Mouse (Mus musculus): ENCODE measurements around the gene Mtch1. TPM values are rescaled to one million over a fixed set of nuclear protein-coding genes. Genes with fewer than 3 reads are reported as not detected.

Mtch1 gene
- polyA plus RNA-seq, 1 experiment from 2014 or later, result 143 TPM

DNA sequence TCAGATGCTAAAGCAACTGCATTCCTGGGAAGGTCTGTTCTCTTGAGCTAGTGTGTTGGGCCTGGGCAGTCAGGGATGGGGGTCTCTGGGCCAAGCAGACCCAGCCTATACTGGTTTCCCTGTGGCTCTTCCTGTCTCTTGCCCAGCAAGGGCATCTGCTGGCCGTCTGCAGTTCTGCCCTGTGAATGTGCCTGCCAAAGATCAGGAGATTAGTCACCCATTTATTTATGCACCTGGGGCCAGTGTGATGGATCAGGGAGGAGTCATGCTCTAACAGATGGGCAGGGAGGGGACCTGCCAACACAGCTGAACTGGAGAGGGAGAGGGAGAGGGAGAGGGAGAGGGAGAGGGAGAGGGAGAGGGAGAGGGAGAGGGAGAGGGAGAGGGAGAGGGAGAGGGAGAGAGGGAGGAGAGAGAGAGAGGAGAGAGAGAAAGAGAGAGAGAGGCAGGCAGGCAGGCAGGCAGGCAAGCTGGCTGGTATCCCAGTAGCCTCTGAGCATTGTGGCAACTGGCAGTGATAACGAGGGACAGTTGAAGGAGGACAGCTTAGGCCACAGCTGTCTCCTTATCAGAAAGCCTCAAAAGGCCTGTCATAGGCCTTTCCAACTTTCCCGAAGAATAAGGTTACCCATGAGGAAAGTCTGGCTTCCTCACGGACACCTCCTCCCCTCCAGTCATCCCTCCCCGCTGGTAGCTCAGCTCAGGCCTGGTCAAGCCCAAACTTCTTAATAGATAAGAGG, 16.9 kb downstream of the Mtch1 start:
- Histone ChIP-seq H3K36me3 (ENCODE audit: control insufficient read depth, insufficient read depth) (peaks cover 38% of the 10 kb centered on the region), H3K4me1 (replicated peaks; ENCODE audit: control insufficient read depth, insufficient read depth, low read length) (no peaks in the 10 kb centered on the region), H3K4me2 (replicated peaks; ENCODE audit: low read depth) (no peak overlapping the region), H3K27me3 (replicated peaks; ENCODE audit: control insufficient read depth, insufficient read depth, low read length) (no peaks in the 10 kb centered on the region; the same call in 1 of the 2 replicates), H3K4me3 (ENCODE audit: low read depth, low read length) (no peak overlapping the region), H3K9me3 (ENCODE audit: control insufficient read depth) (no peaks in the 10 kb centered on the region), H3K9ac (ENCODE audit: low read depth, low read length) (no peak overlapping the region), H3K27ac (ENCODE audit: low read depth, low read length) (no peak overlapping the region)
- WGBS, result 28% methylated on average over 5 of the region's 5 CpGs
- ATAC-seq, result 0 out of 2 replicates have a peak, but pooled peaks have one; percentile 28
- peak; percentile 20 for TF ChIP-seq CTCF (IDR thresholded peaks at IDR 0.05; ENCODE audit: low read depth)

DNA sequence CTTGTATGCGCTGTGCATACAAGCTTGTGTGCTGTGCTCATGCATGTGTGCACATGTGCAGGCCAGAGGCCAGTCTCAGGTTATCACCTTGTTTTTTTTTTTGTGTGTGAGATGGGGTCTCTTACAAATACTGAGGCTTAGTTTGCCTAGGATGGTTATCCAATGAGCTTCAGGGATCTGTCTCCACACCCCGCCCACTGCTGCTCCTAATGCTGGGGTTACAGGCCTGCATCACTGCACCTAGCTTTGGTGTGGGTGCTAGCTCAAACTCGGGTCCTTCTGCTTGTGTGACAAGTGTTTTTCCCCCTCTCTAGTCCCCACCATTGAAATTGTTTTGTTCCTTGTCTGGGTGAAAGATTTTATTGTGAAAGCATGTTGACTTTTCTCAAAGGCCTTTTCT, 17.5 kb downstream of the Mtch1 start:
- H3K9ac ChIP-seq (ENCODE audit: low read depth, low read length), result no peak overlapping the region
- H3K4me3 ChIP-seq (ENCODE audit: low read depth, low read length), result no peak overlapping the region
- WGBS, result 82% methylated on average over 3 of the region's 3 CpGs
- no peak overlapping the region for H3K4me2 ChIP-seq (replicated peaks; ENCODE audit: low read depth)
- H3K36me3 ChIP-seq (ENCODE audit: control insufficient read depth, insufficient read depth), result peaks cover 32% of the 10 kb centered on the region
- H3K9me3 ChIP-seq (ENCODE audit: control insufficient read depth), result no peaks in the 10 kb centered on the region
- H3K4me1 ChIP-seq (replicated peaks; ENCODE audit: control insufficient read depth, insufficient read depth, low read length), result no peaks in the 10 kb centered on the region
- H3K27me3 ChIP-seq (replicated peaks; ENCODE audit: control insufficient read depth, insufficient read depth, low read length), result no peaks in the 10 kb centered on the region; the same call in 1 of the 2 replicates
- TF ChIP-seq CTCF (IDR thresholded peaks at IDR 0.05; ENCODE audit: low read depth), result no peak
- ATAC-seq, result no peak
- no peak overlapping the region for H3K27ac ChIP-seq (ENCODE audit: low read depth, low read length)

DNA sequence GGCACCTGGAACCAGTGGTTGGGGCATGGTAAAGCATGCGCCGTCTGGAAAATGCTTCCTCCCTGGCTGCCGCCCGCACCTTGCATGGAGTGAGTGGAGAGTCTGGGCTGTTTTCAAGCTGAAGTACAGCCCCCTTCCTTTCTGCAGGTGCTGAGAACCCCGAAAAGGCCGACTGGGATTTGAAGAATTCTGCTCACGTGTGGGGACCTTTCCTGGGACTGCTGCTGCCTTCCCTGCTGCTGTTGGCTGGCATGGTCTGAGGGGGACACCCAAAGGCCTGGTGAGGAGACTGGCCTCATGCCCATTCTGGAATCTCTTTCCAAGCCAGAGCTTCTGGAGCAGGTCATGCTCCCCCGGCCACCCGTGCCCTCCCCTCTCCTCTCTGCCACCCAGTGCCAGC, 20.0 kb downstream of the Mtch1 start:
- TF ChIP-seq CTCF (IDR thresholded peaks at IDR 0.05; ENCODE audit: low read depth), result no peak
- no peak overlapping the region for H3K9ac ChIP-seq (ENCODE audit: low read depth, low read length)
- no peaks in the 10 kb centered on the region for H3K4me1 ChIP-seq (replicated peaks; ENCODE audit: control insufficient read depth, insufficient read depth, low read length)
- H3K27ac ChIP-seq (ENCODE audit: low read depth, low read length), result no peak overlapping the region
- ATAC-seq, result no peak
- peaks cover 12% of the 10 kb centered on the region for H3K36me3 ChIP-seq (ENCODE audit: control insufficient read depth, insufficient read depth)
- H3K9me3 ChIP-seq (ENCODE audit: control insufficient read depth), result no peaks in the 10 kb centered on the region
- no peak overlapping the region for H3K4me2 ChIP-seq (replicated peaks; ENCODE audit: low read depth)
- no peak overlapping the region for H3K4me3 ChIP-seq (ENCODE audit: low read depth, low read length)
- 93% methylated on average over 9 of the region's 9 CpGs for WGBS
- no peaks in the 10 kb centered on the region; the same call in 1 of the 2 replicates for H3K27me3 ChIP-seq (replicated peaks; ENCODE audit: control insufficient read depth, insufficient read depth, low read length)

DNA sequence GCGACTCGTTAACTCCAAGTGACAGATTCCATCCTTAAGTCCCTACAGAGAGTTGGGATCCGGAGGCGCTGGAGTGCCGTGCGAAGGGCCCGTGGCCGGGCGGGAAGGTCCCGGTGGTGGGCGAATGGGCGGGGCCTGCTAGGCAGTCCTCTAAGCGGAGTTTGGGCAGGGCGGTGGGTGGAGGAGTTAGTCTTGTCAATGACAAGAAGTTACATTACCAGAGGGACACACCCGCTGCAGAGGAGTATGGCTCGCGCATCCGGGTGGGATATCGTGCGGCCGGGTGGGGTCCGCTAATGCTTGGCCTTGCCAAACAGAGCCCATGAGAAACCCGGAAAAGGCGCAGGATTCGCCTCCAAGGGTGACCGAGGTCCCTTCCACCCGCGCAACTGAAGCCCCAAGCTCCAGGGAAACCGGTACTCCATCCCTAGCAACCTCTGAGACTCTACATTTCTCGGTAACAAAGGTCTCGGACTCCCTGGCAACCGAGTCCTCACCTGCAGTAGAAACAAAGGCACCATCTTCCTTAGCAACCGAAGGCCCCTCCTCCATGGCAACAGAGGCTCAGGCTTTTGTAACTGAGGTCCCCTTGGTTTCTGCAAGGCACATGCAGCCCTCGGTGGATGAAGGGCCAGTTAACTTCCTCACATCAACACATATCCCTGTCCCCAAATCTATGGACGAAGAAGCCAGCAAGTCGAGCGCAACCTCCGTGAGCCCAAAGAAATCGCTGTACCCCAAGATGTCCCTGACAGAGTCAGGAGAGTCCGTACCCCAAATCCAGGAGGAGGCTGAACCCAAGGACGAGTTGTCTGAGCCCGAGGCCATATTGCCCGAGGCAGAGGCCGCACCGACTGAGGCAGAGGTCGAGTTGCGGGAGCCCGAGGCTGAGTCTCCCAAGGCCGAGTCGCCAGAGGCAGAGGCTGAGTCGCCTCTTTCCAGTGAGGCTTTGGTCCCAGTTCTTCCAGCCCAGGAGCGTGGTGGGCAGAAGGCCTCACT, 20.9 kb downstream of the Mtch1 start:
- Histone ChIP-seq H3K4me2 (replicated peaks; ENCODE audit: low read depth) (peak overlapping the region; percentile 4; the same call in 1 of the 2 replicates), H3K36me3 (ENCODE audit: control insufficient read depth, insufficient read depth) (peaks cover 4% of the 10 kb centered on the region; the same call in 1 of the 2 replicates), H3K9ac (ENCODE audit: low read depth, low read length) (no peak overlapping the region), H3K27ac (ENCODE audit: low read depth, low read length) (no peak overlapping the region), H3K4me3 (ENCODE audit: low read depth, low read length) (no peak overlapping the region), H3K9me3 (ENCODE audit: control insufficient read depth) (no peaks in the 10 kb centered on the region), H3K4me1 (replicated peaks; ENCODE audit: control insufficient read depth, insufficient read depth, low read length) (no peaks in the 10 kb centered on the region), H3K27me3 (replicated peaks; ENCODE audit: control insufficient read depth, insufficient read depth, low read length) (no peaks in the 10 kb centered on the region; the same call in 1 of the 2 replicates)
- 29% methylated on average over 52 of the region's 52 CpGs for WGBS
- TF ChIP-seq CTCF (IDR thresholded peaks at IDR 0.05; ENCODE audit: low read depth), result no peak
- ATAC-seq, result no peak

DNA sequence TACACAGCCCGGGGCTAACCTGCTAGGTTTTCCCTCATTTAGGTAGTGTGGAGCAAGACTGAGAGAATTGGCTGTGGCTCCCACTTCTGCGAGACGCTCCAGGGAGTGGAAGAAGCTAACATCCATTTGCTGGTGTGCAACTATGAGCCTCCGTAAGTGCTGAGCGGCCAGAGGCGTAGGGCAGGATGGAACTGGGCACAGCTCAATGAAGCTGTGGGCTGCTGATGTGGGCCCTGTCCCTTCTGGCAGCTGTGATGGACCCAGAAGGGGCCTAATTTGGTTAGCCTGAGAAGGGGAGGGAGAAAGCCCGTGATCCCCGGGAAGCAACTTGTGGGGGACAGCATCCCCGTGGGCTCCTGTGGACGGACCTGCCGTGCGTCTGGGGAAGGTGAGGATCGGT, 21.9 kb downstream of the Mtch1 start:
- no peak for TF ChIP-seq CTCF (IDR thresholded peaks at IDR 0.05; ENCODE audit: low read depth)
- Histone ChIP-seq H3K4me2 (replicated peaks; ENCODE audit: low read depth) (no peak overlapping the region), H3K36me3 (ENCODE audit: control insufficient read depth, insufficient read depth) (no peaks in the 10 kb centered on the region), H3K4me1 (replicated peaks; ENCODE audit: control insufficient read depth, insufficient read depth, low read length) (no peaks in the 10 kb centered on the region), H3K9ac (ENCODE audit: low read depth, low read length) (no peak overlapping the region), H3K27me3 (replicated peaks; ENCODE audit: control insufficient read depth, insufficient read depth, low read length) (no peaks in the 10 kb centered on the region; the same call in 1 of the 2 replicates), H3K27ac (ENCODE audit: low read depth, low read length) (no peak overlapping the region), H3K9me3 (ENCODE audit: control insufficient read depth) (no peaks in the 10 kb centered on the region), H3K4me3 (ENCODE audit: low read depth, low read length) (no peak overlapping the region)
- 81% methylated on average over 13 of the region's 13 CpGs for WGBS
- ATAC-seq, result no peak

DNA sequence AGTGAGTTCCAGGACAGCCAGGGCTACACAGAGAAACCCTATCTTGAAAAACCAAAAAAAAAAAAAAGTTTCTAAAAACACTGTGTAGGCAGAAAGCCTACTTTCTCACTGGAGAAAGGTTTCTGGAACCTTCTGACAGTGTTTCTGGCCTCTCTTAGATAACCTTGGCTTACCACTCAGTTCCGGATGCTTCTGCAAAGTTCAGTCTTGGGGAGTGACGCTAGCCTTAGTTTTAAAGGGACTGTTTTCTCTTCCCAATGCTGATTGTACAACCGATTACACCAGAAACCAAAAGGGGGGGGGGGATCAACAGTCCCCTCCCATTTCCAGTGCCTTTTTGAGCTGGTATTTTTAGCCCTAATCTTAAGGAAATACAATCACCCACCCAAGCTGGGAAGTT, 24.1 kb downstream of the Mtch1 start:
- no peak overlapping the region for H3K4me2 ChIP-seq (replicated peaks; ENCODE audit: low read depth)
- no peak for TF ChIP-seq CTCF (IDR thresholded peaks at IDR 0.05; ENCODE audit: low read depth)
- no peak for ATAC-seq
- no peak overlapping the region for H3K4me3 ChIP-seq (ENCODE audit: low read depth, low read length)
- H3K27me3 ChIP-seq (replicated peaks; ENCODE audit: control insufficient read depth, insufficient read depth, low read length), result no peaks in the 10 kb centered on the region; the same call in 1 of the 2 replicates
- H3K9ac ChIP-seq (ENCODE audit: low read depth, low read length), result no peak overlapping the region
- H3K36me3 ChIP-seq (ENCODE audit: control insufficient read depth, insufficient read depth), result no peaks in the 10 kb centered on the region
- H3K27ac ChIP-seq (ENCODE audit: low read depth, low read length), result no peak overlapping the region
- H3K4me1 ChIP-seq (replicated peaks; ENCODE audit: control insufficient read depth, insufficient read depth, low read length), result no peaks in the 10 kb centered on the region
- no peaks in the 10 kb centered on the region for H3K9me3 ChIP-seq (ENCODE audit: control insufficient read depth)
- WGBS, result 93% methylated on average over 3 of the region's 3 CpGs

Measured in intestine, postnatal 0 days (tissue).